Comparison of ENCODE assay signal across 20 mouse cellular contexts in genomic region chr1:86600117-86600516, GRCm38 (mm10).
"Had no signal": no experiment of that assay in that cellular context is flagged by ENCODE, and none has a peak within 500 bp of the region (broad histone marks: within the 10 kb centered on the region; RNA-seq: fewer than 3 reads in every experiment).

No protein-coding gene starts in this region.

- H3K4me1 ChIP-seq: liver, embryonic 15.5 days; lung, embryonic 15.5 days; midbrain, embryonic 10.5 days; midbrain, embryonic 12.5 days; neural tube, embryonic 13.5 days; neural tube, embryonic 15.5 days had no signal

- H3K4me3 ChIP-seq: liver, embryonic 15.5 days; lung, embryonic 15.5 days; midbrain, embryonic 10.5 days; midbrain, embryonic 12.5 days; myocyte; neural tube, embryonic 13.5 days; neural tube, embryonic 15.5 days had no signal

- H3K9me3 ChIP-seq: liver, embryonic 15.5 days; lung, embryonic 15.5 days; midbrain, embryonic 10.5 days; midbrain, embryonic 12.5 days; neural tube, embryonic 13.5 days; neural tube, embryonic 15.5 days had no signal

- H3K9ac ChIP-seq: liver, embryonic 15.5 days; lung, embryonic 15.5 days; midbrain, embryonic 12.5 days; neural tube, embryonic 13.5 days; neural tube, embryonic 15.5 days had no signal

- H3K4me2 ChIP-seq: liver, embryonic 15.5 days; lung, embryonic 15.5 days; midbrain, embryonic 12.5 days; neural tube, embryonic 13.5 days; neural tube, embryonic 15.5 days had no signal

- H3K27ac ChIP-seq: liver, embryonic 15.5 days; lung, embryonic 15.5 days; midbrain, embryonic 10.5 days; midbrain, embryonic 12.5 days; neural tube, embryonic 13.5 days; neural tube, embryonic 15.5 days had no signal

- H3K27me3 ChIP-seq: liver, embryonic 15.5 days; lung, embryonic 15.5 days; midbrain, embryonic 12.5 days; neural tube, embryonic 13.5 days; neural tube, embryonic 15.5 days had no signal

- ATAC-seq: lung, postnatal 0 days; midbrain, embryonic 16.5 days had no signal

- DNase-seq: lung, adult 2 months; lung, postnatal 4 days; midbrain, embryonic 14.5 days; retina, postnatal 1 day; right cerebral cortex, adult 18-20 months; right cerebral cortex, postnatal 25 days; right cerebral cortex, postnatal 4 days; spleen, adult 18-20 months; thymus, adult 18-20 months; thymus, postnatal 25 days; thymus, postnatal 4 days had no signal
